In genomic region chr11:69895291-69895690, GRCm38 (mm10) we compare ENCODE assay signal across 10 mouse cellular contexts. TPM values are rescaled to one million over a fixed set of nuclear protein-coding genes. Genes with fewer than 3 reads are reported as not detected.
DNase-seq lines count a peak whose midpoint lies in the region; ATAC-seq lines count a peak whose summit lies in the region.
"Had no signal": no experiment of that assay in that cellular context is flagged by ENCODE, and none has a peak within 500 bp of the region (broad histone marks: within the 10 kb centered on the region; RNA-seq: fewer than 3 reads in every experiment).

Acap1 (minus strand) TSS chr11:69895539.

- peak; percentile 79 for ATAC-seq in megakaryocyte progenitor cell, adult 5-6 weeks (replicated peaks; ENCODE audit: poor library complexity)
- ATAC-seq: midbrain, embryonic 15.5 days had no signal

- intact Hi-C loops in gastrocnemius, postnatal 36 days (cut with DNase I) = no loop called here

- peak; percentile 58 to 67 for DNase-seq in spleen, adult 18-20 months
- DNase-seq in spleen, postnatal 4 days (ENCODE audit: low spot score in 2 of 2) = no peak
- no peak for DNase-seq in gonadal fat pad, adult 2 months (ENCODE audit: low read depth)
- peak; percentile 76 for DNase-seq in thymus, postnatal 4 days
- no peak for DNase-seq in testis, postnatal 14 days (ENCODE audit: low spot score)
- DNase-seq in gastrocnemius, postnatal 36 days = no peak
- DNase-seq in left cerebral cortex, adult 11 months (ENCODE audit: low spot score) = no peak
- DNase-seq: kidney, adult 2 months had no signal

RNA-seq across cellular contexts. Expression of gene Acap1, which starts in this region (rescaled TPM):
- 37.7 and 38.2 TPM in 2 replicates for polyA plus RNA-seq in gonadal fat pad, adult 2 months (2012; rRNA removed)
- 23.6 and 24.7 TPM in 2 replicates for total RNA-seq in megakaryocyte progenitor cell, adult 5-6 weeks (2015)
- 59.2 and 67.5 TPM in 2 replicates for total RNA-seq in megakaryocyte progenitor cell, adult 5-6 weeks (2017)
- 1 to 10 TPM in 1 of 2 experiments, under 1 TPM in 1; 0.27 to 1.1 TPM for total RNA-seq in gastrocnemius, postnatal 36 days (2021)

Comparison
In these comparisons a context has a peak if more than half of its experiments do, and no peak if none do; other contexts are left out.
1. RNA of gene Acap1 (total RNA-seq): 23.6 to 67.5 TPM in megakaryocyte progenitor cell, adult 5-6 weeks; 0.27 to 1.1 TPM in gastrocnemius, postnatal 36 days; every median in the first group is over 10 times any median in the second.
2. DNase-seq: peak in spleen, adult 18-20 months (2 of 2) and thymus, postnatal 4 days (single experiment); none in spleen, postnatal 4 days (0 of 2), gonadal fat pad, adult 2 months (single experiment), testis, postnatal 14 days (single experiment), gastrocnemius, postnatal 36 days (0 of 2) and left cerebral cortex, adult 11 months (single experiment).